Mouse (Mus musculus): Measurements from ENCODE around the gene Akp3.
A peak's percentile ranks its signal among the peaks of the same experiment; 100 is the strongest.

Akp3 gene

GRCm38 (mm10) chr1:87124673-87125072, at the start of gene Akp3:
Gene Akp3 (plus strand): TSS chr1:87124973.
- no peak for DNase-seq (ENCODE audit: low read depth)

- no peak for DNase-seq (ENCODE audit: low read depth)
Observed at GRCm38 (mm10) chr1:87086196-87086595, 38.6 kb upstream of the Akp3 start.

GRCm38 (mm10) chr1:87086964-87087363, 37.8 kb upstream of the Akp3 start:
- DNase-seq (ENCODE audit: low read depth) = no peak

- no peak for DNase-seq (ENCODE audit: low read depth)
Observed at GRCm38 (mm10) chr1:87089251-87089650, 35.5 kb upstream of the Akp3 start.

- no peak for DNase-seq (ENCODE audit: low read depth)
Observed at GRCm38 (mm10) chr1:87089828-87090227, 34.9 kb upstream of the Akp3 start, which contains the start of gene Alppl2. Gene Alppl2 (minus strand): TSS chr1:87089928.

GRCm38 (mm10) chr1:87095642-87096041, 29.1 kb upstream of the Akp3 start:
- no peak for DNase-seq (ENCODE audit: low read depth)

- peak; percentile 36 for DNase-seq (ENCODE audit: low read depth)
Observed at GRCm38 (mm10) chr1:87098358-87098975, 26.3 kb upstream of the Akp3 start.

- no peak for DNase-seq (ENCODE audit: low read depth)
Observed at GRCm38 (mm10) chr1:87101411-87101810, 23.4 kb upstream of the Akp3 start, which contains the start of gene Alpi. Gene Alpi (minus strand): TSS chr1:87101606.

GRCm38 (mm10) chr1:87102114-87102513, 22.7 kb upstream of the Akp3 start:
- no peak for DNase-seq (ENCODE audit: low read depth)

GRCm38 (mm10) chr1:87103936-87104335, 20.8 kb upstream of the Akp3 start:
- no peak for DNase-seq (ENCODE audit: low read depth)

GRCm38 (mm10) chr1:87106536-87106935, 18.2 kb upstream of the Akp3 start:
- DNase-seq (ENCODE audit: low read depth) = no peak

- DNase-seq (ENCODE audit: low read depth) = no peak
Observed at GRCm38 (mm10) chr1:87108564-87108963, 16.2 kb upstream of the Akp3 start.

GRCm38 (mm10) chr1:87111719-87112354, 12.9 kb upstream of the Akp3 start:
- peak; percentile 16 for DNase-seq (ENCODE audit: low read depth)

- no peak for DNase-seq (ENCODE audit: low read depth)
Observed at GRCm38 (mm10) chr1:87114784-87115183, 10.0 kb upstream of the Akp3 start.

GRCm38 (mm10) chr1:87127206-87128030, 2.6 kb downstream of the Akp3 start:
- DNase-seq (ENCODE audit: low read depth) = no peak

GRCm38 (mm10) chr1:87131803-87132202, 7.0 kb downstream of the Akp3 start:
- no peak for DNase-seq (ENCODE audit: low read depth)

- DNase-seq (ENCODE audit: low read depth) = no peak
Observed at GRCm38 (mm10) chr1:87141550-87141949, 16.8 kb downstream of the Akp3 start.

GRCm38 (mm10) chr1:87142456-87142855, 17.7 kb downstream of the Akp3 start:
- no peak for DNase-seq (ENCODE audit: low read depth)

- DNase-seq (ENCODE audit: low read depth) = no peak
Observed at GRCm38 (mm10) chr1:87143141-87143540, 18.4 kb downstream of the Akp3 start.

GRCm38 (mm10) chr1:87149422-87149821, 24.6 kb downstream of the Akp3 start:
- DNase-seq (ENCODE audit: low read depth) = no peak

GRCm38 (mm10) chr1:87151286-87151685, 26.5 kb downstream of the Akp3 start:
- DNase-seq (ENCODE audit: low read depth) = no peak

GRCm38 (mm10) chr1:87153776-87154500, 29.2 kb downstream of the Akp3 start:
- DNase-seq (ENCODE audit: low read depth) = no peak
